Mouse (Mus musculus) neural tube, embryonic 13.5 days (tissue): Measurements from ENCODE around the gene Rfc5. TPM values are rescaled to one million over a fixed set of nuclear protein-coding genes. Genes with fewer than 3 reads are reported as not detected.
"Not testable (repeated sequence)": the region's sequence is repeated elsewhere in the genome, so short reads cannot be mapped to it uniquely, and the experiment has no call there.

Source experiments
- ATAC-seq: fragments of 200-750 bp; cut with Nextera tagmentation; 2 replicates; pipeline ENCODE4 v1.8.0; 2017; ENCODE audit warnings: low read depth, mild to moderate bottlenecking, moderate TSS enrichment, moderate library complexity
- H3K27ac ChIP-seq: fragments of 300-500 bp; sonication (generic); replicated peaks from 2 replicates; pipeline ENCODE4 v1.5.1; 2015; ENCODE audit warnings: moderate library complexity, mild to moderate bottlenecking, inconsistent platforms
- H3K27me3 ChIP-seq: fragments of 300-500 bp; sonication (generic); 2 replicates; pipeline ENCODE4 v1.6.1; 2015; ENCODE audit warnings: mild to moderate bottlenecking, inconsistent platforms
- H3K36me3 ChIP-seq: fragments of 300-500 bp; sonication (generic); 2 replicates; pipeline ENCODE4 v1.6.1; 2015; ENCODE audit warnings: mild to moderate bottlenecking, inconsistent platforms
- H3K4me1 ChIP-seq: fragments of 300-500 bp; sonication (generic); replicated peaks from 2 replicates; pipeline ENCODE4 v1.6.1; 2015; ENCODE audit warnings: inconsistent platforms
- H3K4me2 ChIP-seq: fragments of 300-500 bp; sonication (generic); 2 replicates; pipeline ENCODE4 v1.6.1; 2015; ENCODE audit warnings: inconsistent platforms, mild to moderate bottlenecking, moderate library complexity
- H3K4me3 ChIP-seq: fragments of 300-500 bp; sonication (generic); 2 replicates; pipeline ENCODE4 v1.5.1; 2015; ENCODE audit warnings: mild to moderate bottlenecking, inconsistent platforms
- H3K9ac ChIP-seq: fragments of 300-500 bp; sonication (generic); 2 replicates; pipeline ENCODE4 v1.6.1; 2015; ENCODE audit warnings: moderate library complexity, mild to moderate bottlenecking, inconsistent platforms
- H3K9me3 ChIP-seq: fragments of 300-500 bp; sonication (generic); 2 replicates; pipeline ENCODE4 v1.6.1; 2016; ENCODE audit warnings: inconsistent platforms
- WGBS: fragments of 180-500 bp; shearing (Covaris S2); methylation state at CpG from one replicate; pipeline ENCODE4 v1.1.7; 2015; 5-methylcytosine and 5-hydroxymethylcytosine counted together
- polyA plus RNA-seq: library from polyadenylated mRNA; unstranded; fragments of >200 nt; fragmentation: Nextera tagmentation; extraction: Ambion mirVana; gene quantifications from 2 replicates; pipeline ENCODE4 v1.2.1, GENCODE M21; 2015

Rfc5 gene
- polyA plus RNA-seq, 1 experiment from 2014 or later, result 30.2 TPM

- WGBS, result under 1% methylated on average over 49 of the region's 49 CpGs
- Histone ChIP-seq H3K4me3 (peak overlapping the region; percentile 99), H3K36me3 (no peaks in the 10 kb centered on the region), H3K4me2 (peak overlapping the region; percentile 89), H3K27me3 (0 out of 2 replicates have a peak, but pooled peaks cover 2% of the 10 kb centered on the region), H3K27ac (peak overlapping the region; percentile 96), H3K4me1 (peaks cover 60% of the 10 kb centered on the region), H3K9ac (peak overlapping the region; percentile 99), H3K9me3 (no peaks in the 10 kb centered on the region)
- ATAC-seq, result peak; percentile 50
These were observed 31.2 kb downstream of the Rfc5 start for GRCm38 (mm10) chr5:117357478-117358247.

- 9% methylated on average over 24 of the region's 54 CpGs for WGBS
- H3K9ac ChIP-seq, result peak within 1 kb of the TSS; percentile 99
- H3K4me2 ChIP-seq, result peak within 1 kb of the TSS; percentile 89
- 0 out of 2 replicates have a peak, but pooled peaks cover 2% of the 10 kb centered on the region for H3K27me3 ChIP-seq
- peaks cover 54% of the 10 kb centered on the region for H3K4me1 ChIP-seq
- H3K9me3 ChIP-seq, result no peaks in the 10 kb centered on the region
- peak within 1 kb of the TSS; percentile 99 for H3K4me3 ChIP-seq
- peak; percentile 80 for ATAC-seq
- no peaks in the 10 kb centered on the region for H3K36me3 ChIP-seq
- H3K27ac ChIP-seq, result peak within 1 kb of the TSS; percentile 96
These were observed 31.7 kb downstream of the Rfc5 start, which contains the start of gene Wsb2 for GRCm38 (mm10) chr5:117357129-117357477. Gene Wsb2, plus strand, starts transcription at chr5:117357304.

- Histone ChIP-seq H3K9me3 (no peaks in the 10 kb centered on the region), H3K36me3 (no peaks in the 10 kb centered on the region), H3K27ac (peak overlapping the region; percentile 96), H3K4me1 (peaks cover 51% of the 10 kb centered on the region), H3K9ac (peak overlapping the region; percentile 99), H3K4me2 (peak overlapping the region; percentile 89), H3K27me3 (0 out of 2 replicates have a peak, but pooled peaks cover 2% of the 10 kb centered on the region), H3K4me3 (peak overlapping the region; percentile 99)
- WGBS, result under 1% methylated on average over 24 of the region's 24 CpGs
- ATAC-seq, result peak; percentile 60
These were observed 32.3 kb downstream of the Rfc5 start for GRCm38 (mm10) chr5:117356365-117357128.

- Histone ChIP-seq H3K4me2 (peak overlapping the region; percentile 89), H3K36me3 (no peaks in the 10 kb centered on the region), H3K9me3 (no peaks in the 10 kb centered on the region), H3K27me3 (0 out of 2 replicates have a peak, but pooled peaks cover 2% of the 10 kb centered on the region), H3K9ac (0 out of 2 replicates have a peak overlapping the region, but pooled peaks have one; percentile 99), H3K4me3 (peak overlapping the region; percentile 99; the same call in 1 of the 2 replicates), H3K27ac (peak overlapping the region; percentile 96), H3K4me1 (peaks cover 45% of the 10 kb centered on the region)
- 49% methylated on average over 14 of the region's 14 CpGs for WGBS
- no peak for ATAC-seq
These were observed 33.1 kb downstream of the Rfc5 start for GRCm38 (mm10) chr5:117355648-117356303.

- no peak overlapping the region for H3K4me2 ChIP-seq
- no peak overlapping the region for H3K4me3 ChIP-seq
- WGBS, result 73% methylated on average over 8 of the region's 8 CpGs
- H3K27me3 ChIP-seq, result 0 out of 2 replicates have a peak, but pooled peaks cover 2% of the 10 kb centered on the region
- no peaks in the 10 kb centered on the region for H3K36me3 ChIP-seq
- H3K4me1 ChIP-seq, result peaks cover 28% of the 10 kb centered on the region
- no peaks in the 10 kb centered on the region for H3K9me3 ChIP-seq
- no peak overlapping the region for H3K9ac ChIP-seq
- no peak overlapping the region for H3K27ac ChIP-seq
- ATAC-seq, result no peak
These were observed 34.7 kb downstream of the Rfc5 start for GRCm38 (mm10) chr5:117354121-117354520.

GRCm38 (mm10) chr5:117348279-117348678 lies 40.6 kb downstream of the Rfc5 start:
- H3K4me1 ChIP-seq, result no peaks in the 10 kb centered on the region
- no peak overlapping the region for H3K9ac ChIP-seq
- no peak overlapping the region for H3K4me3 ChIP-seq
- peak; percentile 53; the same call in 1 of the 2 replicates for ATAC-seq
- WGBS, result 26% methylated on average over 19 of the region's 19 CpGs
- no peaks in the 10 kb centered on the region for H3K27me3 ChIP-seq
- H3K27ac ChIP-seq, result no peak overlapping the region
- no peaks in the 10 kb centered on the region for H3K9me3 ChIP-seq
- no peaks in the 10 kb centered on the region for H3K36me3 ChIP-seq
- H3K4me2 ChIP-seq, result no peak overlapping the region

GRCm38 (mm10) chr5:117347838-117348237 lies 41.0 kb downstream of the Rfc5 start:
- no peak overlapping the region for H3K4me2 ChIP-seq
- no peaks in the 10 kb centered on the region for H3K36me3 ChIP-seq
- no peak for ATAC-seq
- no peaks in the 10 kb centered on the region for H3K4me1 ChIP-seq
- WGBS, result 90% methylated on average over 2 of the region's 2 CpGs
- H3K27ac ChIP-seq, result no peak overlapping the region
- no peaks in the 10 kb centered on the region for H3K27me3 ChIP-seq
- no peaks in the 10 kb centered on the region for H3K9me3 ChIP-seq
- H3K9ac ChIP-seq, result no peak overlapping the region
- no peak overlapping the region for H3K4me3 ChIP-seq

- Histone ChIP-seq H3K4me1 (no peaks in the 10 kb centered on the region), H3K36me3 (no peaks in the 10 kb centered on the region), H3K9me3 (no peaks in the 10 kb centered on the region), H3K27ac (no peak overlapping the region), H3K4me3 (no peak overlapping the region), H3K4me2 (no peak overlapping the region), H3K9ac (no peak overlapping the region), H3K27me3 (no peaks in the 10 kb centered on the region)
- WGBS, result 78% methylated on average over 5 of the region's 5 CpGs
- no peak for ATAC-seq
These were observed 41.8 kb downstream of the Rfc5 start for GRCm38 (mm10) chr5:117347011-117347410.

GRCm38 (mm10) chr5:117346281-117346680 lies 42.6 kb downstream of the Rfc5 start:
- no peaks in the 10 kb centered on the region for H3K9me3 ChIP-seq
- no peak overlapping the region for H3K27ac ChIP-seq
- no peaks in the 10 kb centered on the region for H3K27me3 ChIP-seq
- H3K36me3 ChIP-seq, result no peaks in the 10 kb centered on the region
- H3K4me3 ChIP-seq, result no peak overlapping the region
- ATAC-seq, result no peak
- WGBS, result 70% methylated on average over 3 of the region's 3 CpGs
- no peaks in the 10 kb centered on the region for H3K4me1 ChIP-seq
- no peak overlapping the region for H3K4me2 ChIP-seq
- no peak overlapping the region for H3K9ac ChIP-seq

- Histone ChIP-seq H3K9ac (no peak overlapping the region), H3K4me3 (no peak overlapping the region), H3K27me3 (no peaks in the 10 kb centered on the region), H3K4me1 (no peaks in the 10 kb centered on the region), H3K9me3 (no peaks in the 10 kb centered on the region), H3K27ac (no peak overlapping the region), H3K4me2 (no peak overlapping the region), H3K36me3 (no peaks in the 10 kb centered on the region)
- WGBS, result 81% methylated on average over 5 of the region's 5 CpGs
- no peak for ATAC-seq
These were observed 43.3 kb downstream of the Rfc5 start for GRCm38 (mm10) chr5:117345432-117345976.

- not testable (repeated sequence) for H3K9me3 ChIP-seq, H3K27ac ChIP-seq, H3K4me2 ChIP-seq, H3K9ac ChIP-seq, H3K36me3 ChIP-seq, ATAC-seq, H3K27me3 ChIP-seq, H3K4me1 ChIP-seq, H3K4me3 ChIP-seq
- 79% methylated on average over 5 of the region's 5 CpGs for WGBS
These were observed 44.4 kb downstream of the Rfc5 start for GRCm38 (mm10) chr5:117344496-117344895.
